Mouse (Mus musculus): Measurements from ENCODE around the gene Banp. TPM values are rescaled to one million over a fixed set of nuclear protein-coding genes. Genes with fewer than 3 reads are reported as not detected.

Gene Banp
- total and polyA plus RNA-seq, 2 experiments from 2014 or later: 10.6 to 27.9 TPM

- no peak overlapping the region for H3K9ac ChIP-seq (replicated peaks; ENCODE audit: low read depth, low read length)
- no peaks in the 10 kb centered on the region for H3K27me3 ChIP-seq (ENCODE audit: control insufficient read depth, insufficient read depth, low read length)
- H3K4me1 ChIP-seq (ENCODE audit: control insufficient read depth, insufficient read depth): peaks cover 16% of the 10 kb centered on the region
- no peak overlapping the region for H3K4me3 ChIP-seq (ENCODE audit: low read depth, low read length)
- no peak overlapping the region for H3K4me2 ChIP-seq (ENCODE audit: low read depth, low read length)
- ATAC-seq (ENCODE audit: insufficient read depth, low read depth) (no peak), DNase-seq (ENCODE audit: low spot score) (no peak)
- no peaks in the 10 kb centered on the region for H3K9me3 ChIP-seq (replicated peaks; ENCODE audit: control insufficient read depth, low read length)
- H3K27ac ChIP-seq (ENCODE audit: low read depth): no peak overlapping the region
- H3K36me3 ChIP-seq (replicated peaks; ENCODE audit: control insufficient read depth, insufficient read depth, low read length): no peaks in the 10 kb centered on the region
- WGBS: 83% methylated on average over 7 of the region's 7 CpGs
- no peak for TF ChIP-seq EP300 (IDR thresholded peaks at IDR 0.05; ENCODE audit: low read depth)
- TF ChIP-seq CTCF (IDR thresholded peaks at IDR 0.05; ENCODE audit: low read depth): no peak
Measured at GRCm38 (mm10) chr8:122035543-122035942, 86.0 kb downstream of the Banp start.

- Histone ChIP-seq H3K27me3 (ENCODE audit: control insufficient read depth, insufficient read depth, low read length) (no peaks in the 10 kb centered on the region), H3K4me3 (ENCODE audit: low read depth, low read length) (no peak overlapping the region), H3K27ac (ENCODE audit: low read depth) (no peak overlapping the region), H3K4me1 (ENCODE audit: control insufficient read depth, insufficient read depth) (peaks cover 16% of the 10 kb centered on the region), H3K4me2 (ENCODE audit: low read depth, low read length) (no peak overlapping the region), H3K36me3 (replicated peaks; ENCODE audit: control insufficient read depth, insufficient read depth, low read length) (no peaks in the 10 kb centered on the region), H3K9ac (replicated peaks; ENCODE audit: low read depth, low read length) (no peak overlapping the region), H3K9me3 (replicated peaks; ENCODE audit: control insufficient read depth, low read length) (no peaks in the 10 kb centered on the region)
- ATAC-seq (ENCODE audit: insufficient read depth, low read depth) (peak; percentile 71), DNase-seq (ENCODE audit: low spot score) (peak; percentile 20)
- TF ChIP-seq CTCF (IDR thresholded peaks at IDR 0.05; ENCODE audit: low read depth): no peak
- no peak for TF ChIP-seq EP300 (IDR thresholded peaks at IDR 0.05; ENCODE audit: low read depth)
- 51% methylated on average over 6 of the region's 6 CpGs for WGBS
Measured at GRCm38 (mm10) chr8:122036325-122036724, 86.8 kb downstream of the Banp start.

GRCm38 (mm10) chr8:122037279-122037678, 87.7 kb downstream of the Banp start:
- Histone ChIP-seq H3K36me3 (replicated peaks; ENCODE audit: control insufficient read depth, insufficient read depth, low read length) (no peaks in the 10 kb centered on the region), H3K4me1 (ENCODE audit: control insufficient read depth, insufficient read depth) (peaks cover 16% of the 10 kb centered on the region), H3K9me3 (replicated peaks; ENCODE audit: control insufficient read depth, low read length) (no peaks in the 10 kb centered on the region), H3K4me3 (ENCODE audit: low read depth, low read length) (no peak overlapping the region), H3K27me3 (ENCODE audit: control insufficient read depth, insufficient read depth, low read length) (no peaks in the 10 kb centered on the region), H3K27ac (ENCODE audit: low read depth) (no peak overlapping the region), H3K9ac (replicated peaks; ENCODE audit: low read depth, low read length) (no peak overlapping the region), H3K4me2 (ENCODE audit: low read depth, low read length) (no peak overlapping the region)
- TF ChIP-seq CTCF (IDR thresholded peaks at IDR 0.05; ENCODE audit: low read depth) (no peak), EP300 (IDR thresholded peaks at IDR 0.05; ENCODE audit: low read depth) (no peak)
- WGBS: 58% methylated on average over 7 of the region's 7 CpGs
- no peak for ATAC-seq (ENCODE audit: insufficient read depth, low read depth)
- no peak for DNase-seq (ENCODE audit: low spot score)

GRCm38 (mm10) chr8:122038076-122038475, 88.5 kb downstream of the Banp start:
- Histone ChIP-seq H3K27ac (ENCODE audit: low read depth) (no peak overlapping the region), H3K4me1 (ENCODE audit: control insufficient read depth, insufficient read depth) (peaks cover 16% of the 10 kb centered on the region), H3K36me3 (replicated peaks; ENCODE audit: control insufficient read depth, insufficient read depth, low read length) (no peaks in the 10 kb centered on the region), H3K4me2 (ENCODE audit: low read depth, low read length) (no peak overlapping the region), H3K4me3 (ENCODE audit: low read depth, low read length) (no peak overlapping the region), H3K9me3 (replicated peaks; ENCODE audit: control insufficient read depth, low read length) (no peaks in the 10 kb centered on the region), H3K9ac (replicated peaks; ENCODE audit: low read depth, low read length) (no peak overlapping the region), H3K27me3 (ENCODE audit: control insufficient read depth, insufficient read depth, low read length) (0 out of 2 replicates have a peak, but pooled peaks cover 4% of the 10 kb centered on the region)
- no peak for DNase-seq (ENCODE audit: low spot score)
- 92% methylated on average over 6 of the region's 6 CpGs for WGBS
- TF ChIP-seq EP300 (IDR thresholded peaks at IDR 0.05; ENCODE audit: low read depth): no peak
- TF ChIP-seq CTCF (IDR thresholded peaks at IDR 0.05; ENCODE audit: low read depth): no peak
- ATAC-seq (ENCODE audit: insufficient read depth, low read depth): no peak

GRCm38 (mm10) chr8:122039452-122039851, 89.9 kb downstream of the Banp start:
- H3K4me3 ChIP-seq (ENCODE audit: low read depth, low read length): no peak overlapping the region
- no peaks in the 10 kb centered on the region for H3K9me3 ChIP-seq (replicated peaks; ENCODE audit: control insufficient read depth, low read length)
- no peak overlapping the region for H3K27ac ChIP-seq (ENCODE audit: low read depth)
- H3K9ac ChIP-seq (replicated peaks; ENCODE audit: low read depth, low read length): no peak overlapping the region
- peaks cover 16% of the 10 kb centered on the region for H3K4me1 ChIP-seq (ENCODE audit: control insufficient read depth, insufficient read depth)
- DNase-seq (ENCODE audit: low spot score) (no peak), ATAC-seq (ENCODE audit: insufficient read depth, low read depth) (no peak)
- TF ChIP-seq EP300 (IDR thresholded peaks at IDR 0.05; ENCODE audit: low read depth): no peak
- TF ChIP-seq CTCF (IDR thresholded peaks at IDR 0.05; ENCODE audit: low read depth): no peak
- H3K4me2 ChIP-seq (ENCODE audit: low read depth, low read length): no peak overlapping the region
- 78% methylated on average over 4 of the region's 4 CpGs for whole genome bisulfite sequencing
- no peaks in the 10 kb centered on the region for H3K36me3 ChIP-seq (replicated peaks; ENCODE audit: control insufficient read depth, insufficient read depth, low read length)
- 0 out of 2 replicates have a peak, but pooled peaks cover 7% of the 10 kb centered on the region for H3K27me3 ChIP-seq (ENCODE audit: control insufficient read depth, insufficient read depth, low read length)

- H3K4me1 ChIP-seq (ENCODE audit: control insufficient read depth, insufficient read depth): no peaks in the 10 kb centered on the region
- H3K9me3 ChIP-seq (replicated peaks; ENCODE audit: control insufficient read depth, low read length): no peaks in the 10 kb centered on the region
- no peak overlapping the region for H3K4me2 ChIP-seq (ENCODE audit: low read depth, low read length)
- no peak for TF ChIP-seq EP300 (IDR thresholded peaks at IDR 0.05; ENCODE audit: low read depth)
- TF ChIP-seq CTCF (IDR thresholded peaks at IDR 0.05; ENCODE audit: low read depth): peak; percentile 40
- H3K27me3 ChIP-seq (ENCODE audit: control insufficient read depth, insufficient read depth, low read length): 0 out of 2 replicates have a peak, but pooled peaks cover 7% of the 10 kb centered on the region
- no peak overlapping the region for H3K9ac ChIP-seq (replicated peaks; ENCODE audit: low read depth, low read length)
- DNase-seq (ENCODE audit: low spot score) (no peak), ATAC-seq (ENCODE audit: insufficient read depth, low read depth) (no peak)
- WGBS: 62% methylated on average over 15 of the region's 15 CpGs
- H3K36me3 ChIP-seq (replicated peaks; ENCODE audit: control insufficient read depth, insufficient read depth, low read length): no peaks in the 10 kb centered on the region
- no peak overlapping the region for H3K4me3 ChIP-seq (ENCODE audit: low read depth, low read length)
- H3K27ac ChIP-seq (ENCODE audit: low read depth): no peak overlapping the region
Measured at GRCm38 (mm10) chr8:122047206-122047870, 97.8 kb downstream of the Banp start.

Data from heart, postnatal 0 days (tissue).